Mouse (Mus musculus): ENCODE measurements at regions not wholly inside any gene's neighbourhood (a gene's known extent, or its start where the extent isn't known, plus 50 kb on each side); places are given as distances from the start of the nearest gene placed in this dataset.

DNA sequence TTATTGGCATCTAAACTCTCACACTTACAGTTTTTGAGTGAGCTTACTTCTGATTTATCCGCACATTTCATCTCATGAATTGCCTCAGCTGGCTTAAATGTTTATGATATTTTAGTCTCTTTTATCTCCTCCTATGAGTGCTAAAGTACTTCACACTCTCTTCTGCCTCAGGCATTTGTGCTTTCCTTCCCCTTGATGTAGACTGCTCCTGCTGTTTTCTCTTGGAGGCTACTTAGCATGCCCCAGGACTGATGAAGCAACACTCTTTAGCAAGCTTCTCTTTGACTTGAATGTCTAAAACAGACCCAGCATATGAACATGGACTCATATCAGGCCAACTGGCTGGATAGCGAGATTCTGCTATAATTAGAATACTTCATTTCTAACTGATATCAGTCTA, 882.8 kb downstream of the Tecrl start:
- H3K4me1 ChIP-seq (ENCODE audit: control insufficient read depth, insufficient read depth, low read length), result no peaks in the 10 kb centered on the region
- no peak for ATAC-seq (ENCODE audit: insufficient read depth, low FRiP score)
- no peaks in the 10 kb centered on the region for H3K36me3 ChIP-seq (ENCODE audit: control insufficient read depth, insufficient read depth, low read length)
- no peaks in the 10 kb centered on the region for H3K27me3 ChIP-seq (ENCODE audit: control insufficient read depth, insufficient read depth, low read length)
- H3K4me2 ChIP-seq (ENCODE audit: low read depth, low read length), result no peak overlapping the region
- H3K9me3 ChIP-seq (replicated peaks; ENCODE audit: control insufficient read depth, low read length), result no peaks in the 10 kb centered on the region
- H3K9ac ChIP-seq (ENCODE audit: low read length), result no peak overlapping the region
- 80% methylated on average over 2 of the region's 2 CpGs for WGBS
- no peak overlapping the region for H3K4me3 ChIP-seq (replicated peaks; ENCODE audit: low read length)
- H3K27ac ChIP-seq (ENCODE audit: low read length), result no peak overlapping the region

GRCm38 (mm10) chr5:82464272-82464671, 890.7 kb downstream of the Tecrl start:
- Histone ChIP-seq H3K27me3 (ENCODE audit: control insufficient read depth, insufficient read depth, low read length) (no peaks in the 10 kb centered on the region), H3K27ac (ENCODE audit: low read length) (no peak overlapping the region), H3K9ac (ENCODE audit: low read length) (no peak overlapping the region), H3K4me2 (ENCODE audit: low read depth, low read length) (no peak overlapping the region), H3K4me3 (replicated peaks; ENCODE audit: low read length) (no peak overlapping the region), H3K4me1 (ENCODE audit: control insufficient read depth, insufficient read depth, low read length) (no peaks in the 10 kb centered on the region), H3K36me3 (ENCODE audit: control insufficient read depth, insufficient read depth, low read length) (no peaks in the 10 kb centered on the region), H3K9me3 (replicated peaks; ENCODE audit: control insufficient read depth, low read length) (no peaks in the 10 kb centered on the region)
- 91% methylated on average over 2 of the region's 2 CpGs for WGBS
- no peak for ATAC-seq (ENCODE audit: insufficient read depth, low FRiP score)

- Histone ChIP-seq H3K9me3 (replicated peaks; ENCODE audit: control insufficient read depth, low read length) (no peaks in the 10 kb centered on the region), H3K4me2 (ENCODE audit: low read depth, low read length) (no peak overlapping the region), H3K4me3 (replicated peaks; ENCODE audit: low read length) (no peak overlapping the region), H3K4me1 (ENCODE audit: control insufficient read depth, insufficient read depth, low read length) (no peaks in the 10 kb centered on the region), H3K9ac (ENCODE audit: low read length) (no peak overlapping the region), H3K27ac (ENCODE audit: low read length) (no peak overlapping the region), H3K27me3 (ENCODE audit: control insufficient read depth, insufficient read depth, low read length) (no peaks in the 10 kb centered on the region), H3K36me3 (ENCODE audit: control insufficient read depth, insufficient read depth, low read length) (no peaks in the 10 kb centered on the region)
- no peak for ATAC-seq (ENCODE audit: insufficient read depth, low FRiP score)
- 59% methylated on average over 4 of the region's 4 CpGs for WGBS
Measured at GRCm38 (mm10) chr5:82441288-82441687, 913.7 kb downstream of the Tecrl start.

DNA sequence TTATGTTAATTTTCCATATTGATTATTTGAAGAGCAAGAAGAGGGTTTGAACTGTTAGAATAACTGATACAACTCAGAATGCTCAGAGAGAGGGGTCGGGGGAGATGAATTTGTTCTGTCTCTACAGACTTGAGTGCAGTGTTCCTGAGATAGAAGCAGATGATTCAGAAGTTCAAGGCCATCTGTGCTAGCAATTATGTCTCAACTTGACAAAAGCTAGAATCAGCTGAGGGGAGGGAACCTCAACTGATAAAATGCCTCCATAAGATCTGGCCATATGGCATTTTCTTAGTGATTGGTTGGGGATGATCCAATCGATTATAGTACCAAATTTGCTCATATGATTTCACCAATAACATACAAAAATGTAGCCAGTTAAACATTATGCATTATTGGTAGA, 914.9 kb downstream of the Tecrl start:
- no peak for ATAC-seq (ENCODE audit: insufficient read depth, low FRiP score)
- no peaks in the 10 kb centered on the region for H3K4me1 ChIP-seq (ENCODE audit: control insufficient read depth, insufficient read depth, low read length)
- no peaks in the 10 kb centered on the region for H3K27me3 ChIP-seq (ENCODE audit: control insufficient read depth, insufficient read depth, low read length)
- no peaks in the 10 kb centered on the region for H3K36me3 ChIP-seq (ENCODE audit: control insufficient read depth, insufficient read depth, low read length)
- no peaks in the 10 kb centered on the region for H3K9me3 ChIP-seq (replicated peaks; ENCODE audit: control insufficient read depth, low read length)
- no peak overlapping the region for H3K4me3 ChIP-seq (replicated peaks; ENCODE audit: low read length)
- no peak overlapping the region for H3K9ac ChIP-seq (ENCODE audit: low read length)
- H3K4me2 ChIP-seq (ENCODE audit: low read depth, low read length), result no peak overlapping the region
- WGBS, result 68% methylated on average over 2 of the region's 2 CpGs
- H3K27ac ChIP-seq (ENCODE audit: low read length), result no peak overlapping the region

DNA sequence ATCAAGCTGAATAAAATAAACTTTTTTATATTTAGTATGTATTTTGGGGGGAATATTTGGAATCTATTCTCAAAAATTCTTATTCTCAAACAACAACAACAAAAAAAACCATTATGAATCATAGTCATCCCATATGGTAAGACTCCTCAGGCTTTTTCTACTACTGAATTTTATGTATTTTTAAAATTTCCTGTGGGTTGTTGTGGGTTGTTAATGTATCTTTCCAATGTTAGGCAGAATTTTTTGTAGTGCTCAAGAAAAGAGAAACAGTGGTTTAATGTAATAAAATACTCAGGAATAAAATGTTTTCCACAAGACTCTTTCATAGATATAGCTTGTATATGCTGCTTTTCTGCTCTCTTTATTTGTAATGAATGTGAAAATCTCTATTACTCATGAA, 934.6 kb downstream of the Tecrl start:
- no peaks in the 10 kb centered on the region for H3K4me1 ChIP-seq (ENCODE audit: control insufficient read depth, insufficient read depth, low read length)
- H3K36me3 ChIP-seq (ENCODE audit: control insufficient read depth, insufficient read depth, low read length), result no peaks in the 10 kb centered on the region
- H3K9ac ChIP-seq (ENCODE audit: low read length), result no peak overlapping the region
- H3K27me3 ChIP-seq (ENCODE audit: control insufficient read depth, insufficient read depth, low read length), result no peaks in the 10 kb centered on the region
- H3K4me2 ChIP-seq (ENCODE audit: low read depth, low read length), result no peak overlapping the region
- H3K9me3 ChIP-seq (replicated peaks; ENCODE audit: control insufficient read depth, low read length), result no peaks in the 10 kb centered on the region
- ATAC-seq (ENCODE audit: insufficient read depth, low FRiP score), result no peak
- H3K27ac ChIP-seq (ENCODE audit: low read length), result no peak overlapping the region
- no peak overlapping the region for H3K4me3 ChIP-seq (replicated peaks; ENCODE audit: low read length)

- ATAC-seq (ENCODE audit: insufficient read depth, low FRiP score), result no peak
- H3K27me3 ChIP-seq (ENCODE audit: control insufficient read depth, insufficient read depth, low read length), result no peaks in the 10 kb centered on the region
- WGBS, result 70% methylated on average over 5 of the region's 5 CpGs
- H3K4me1 ChIP-seq (ENCODE audit: control insufficient read depth, insufficient read depth, low read length), result no peaks in the 10 kb centered on the region
- H3K36me3 ChIP-seq (ENCODE audit: control insufficient read depth, insufficient read depth, low read length), result no peaks in the 10 kb centered on the region
- H3K9ac ChIP-seq (ENCODE audit: low read length), result no peak overlapping the region
- no peak overlapping the region for H3K27ac ChIP-seq (ENCODE audit: low read length)
- H3K4me3 ChIP-seq (replicated peaks; ENCODE audit: low read length), result no peak overlapping the region
- no peak overlapping the region for H3K4me2 ChIP-seq (ENCODE audit: low read depth, low read length)
- H3K9me3 ChIP-seq (replicated peaks; ENCODE audit: control insufficient read depth, low read length), result no peaks in the 10 kb centered on the region
Measured at GRCm38 (mm10) chr5:82396632-82397234, 958.3 kb downstream of the Tecrl start.

GRCm38 (mm10) chr5:82361624-82362023, 993.4 kb downstream of the Tecrl start:
- no peak overlapping the region for H3K27ac ChIP-seq (ENCODE audit: low read length)
- no peaks in the 10 kb centered on the region for H3K4me1 ChIP-seq (ENCODE audit: control insufficient read depth, insufficient read depth, low read length)
- no peaks in the 10 kb centered on the region for H3K27me3 ChIP-seq (ENCODE audit: control insufficient read depth, insufficient read depth, low read length)
- no peak for ATAC-seq (ENCODE audit: insufficient read depth, low FRiP score)
- H3K4me3 ChIP-seq (replicated peaks; ENCODE audit: low read length), result no peak overlapping the region
- no peaks in the 10 kb centered on the region for H3K9me3 ChIP-seq (replicated peaks; ENCODE audit: control insufficient read depth, low read length)
- H3K36me3 ChIP-seq (ENCODE audit: control insufficient read depth, insufficient read depth, low read length), result no peaks in the 10 kb centered on the region
- 49% methylated on average over 3 of the region's 3 CpGs for WGBS
- no peak overlapping the region for H3K9ac ChIP-seq (ENCODE audit: low read length)
- no peak overlapping the region for H3K4me2 ChIP-seq (ENCODE audit: low read depth, low read length)

DNA sequence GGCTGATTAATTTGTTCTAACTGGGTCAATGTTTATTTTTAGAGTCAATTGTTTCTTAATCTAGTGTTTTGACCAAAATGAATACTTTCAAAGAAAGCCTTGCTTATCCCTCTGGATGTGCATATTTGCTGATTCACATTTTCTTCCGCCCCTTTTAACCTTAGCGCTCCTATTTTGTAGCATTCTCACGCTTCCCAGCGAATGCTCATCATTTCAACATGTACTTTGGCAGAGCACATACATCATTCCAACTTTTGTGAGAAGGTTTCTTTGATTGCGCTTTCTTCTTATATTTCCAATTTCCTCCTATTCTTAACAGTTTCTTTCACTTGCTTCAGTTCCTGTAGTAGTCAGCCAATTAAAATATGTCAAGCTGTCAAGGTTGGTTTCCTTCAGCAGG, 998.7 kb downstream of the Tecrl start:
- H3K27ac ChIP-seq (ENCODE audit: low read length), result no peak overlapping the region
- no peaks in the 10 kb centered on the region for H3K4me1 ChIP-seq (ENCODE audit: control insufficient read depth, insufficient read depth, low read length)
- WGBS, result 77% methylated on average over 5 of the region's 5 CpGs
- no peaks in the 10 kb centered on the region for H3K27me3 ChIP-seq (ENCODE audit: control insufficient read depth, insufficient read depth, low read length)
- no peak overlapping the region for H3K4me2 ChIP-seq (ENCODE audit: low read depth, low read length)
- H3K36me3 ChIP-seq (ENCODE audit: control insufficient read depth, insufficient read depth, low read length), result no peaks in the 10 kb centered on the region
- H3K9ac ChIP-seq (ENCODE audit: low read length), result no peak overlapping the region
- ATAC-seq (ENCODE audit: insufficient read depth, low FRiP score), result no peak
- no peaks in the 10 kb centered on the region for H3K9me3 ChIP-seq (replicated peaks; ENCODE audit: control insufficient read depth, low read length)
- H3K4me3 ChIP-seq (replicated peaks; ENCODE audit: low read length), result no peak overlapping the region

DNA sequence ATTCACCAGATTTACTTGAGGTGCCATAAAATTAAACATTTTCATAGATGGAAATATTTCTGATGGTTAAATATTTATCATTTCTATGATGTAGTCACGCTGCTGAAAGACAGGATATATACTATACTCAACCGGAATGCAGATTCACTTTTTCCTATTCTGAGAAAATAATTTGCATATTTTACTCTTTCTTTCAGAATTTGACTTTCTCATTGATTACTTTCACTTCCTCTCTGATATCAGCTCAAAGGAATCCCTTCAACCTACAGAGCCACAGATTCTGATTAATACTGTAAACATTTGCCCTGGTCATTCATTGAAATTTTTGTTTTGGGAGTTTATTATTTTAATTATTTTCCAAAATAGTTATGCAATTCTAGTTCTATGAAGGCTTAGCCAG, 1003.9 kb downstream of the Tecrl start:
- H3K36me3 ChIP-seq (ENCODE audit: control insufficient read depth, insufficient read depth, low read length), result no peaks in the 10 kb centered on the region
- ATAC-seq (ENCODE audit: insufficient read depth, low FRiP score), result no peak
- H3K4me2 ChIP-seq (ENCODE audit: low read depth, low read length), result no peak overlapping the region
- H3K9ac ChIP-seq (ENCODE audit: low read length), result no peak overlapping the region
- H3K9me3 ChIP-seq (replicated peaks; ENCODE audit: control insufficient read depth, low read length), result no peaks in the 10 kb centered on the region
- H3K27ac ChIP-seq (ENCODE audit: low read length), result no peak overlapping the region
- no peak overlapping the region for H3K4me3 ChIP-seq (replicated peaks; ENCODE audit: low read length)
- no peaks in the 10 kb centered on the region for H3K27me3 ChIP-seq (ENCODE audit: control insufficient read depth, insufficient read depth, low read length)
- no peaks in the 10 kb centered on the region for H3K4me1 ChIP-seq (ENCODE audit: control insufficient read depth, insufficient read depth, low read length)
- 68% methylated on average over 2 of the region's 2 CpGs for WGBS

DNA sequence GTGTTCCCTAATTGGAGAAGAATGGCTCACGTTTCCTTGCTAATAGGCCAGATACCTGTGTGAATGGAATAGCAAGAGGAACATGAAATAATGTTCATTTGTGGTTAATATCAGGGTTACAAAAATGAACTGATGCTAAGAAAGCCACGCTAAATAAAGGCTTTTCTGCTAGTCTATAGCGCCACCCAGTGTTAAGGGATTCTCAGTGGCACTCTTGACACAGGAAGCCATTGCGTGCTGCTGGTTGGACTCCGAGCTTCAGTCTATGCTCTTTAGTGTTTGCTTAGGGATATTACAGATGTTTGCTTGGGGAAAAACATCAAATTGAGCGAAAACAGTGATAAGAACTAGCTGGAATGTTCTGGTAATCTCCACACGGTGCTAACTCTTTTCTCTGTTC, 1008.3 kb downstream of the Tecrl start:
- Histone ChIP-seq H3K36me3 (ENCODE audit: control insufficient read depth, insufficient read depth, low read length) (no peaks in the 10 kb centered on the region), H3K27me3 (ENCODE audit: control insufficient read depth, insufficient read depth, low read length) (no peaks in the 10 kb centered on the region), H3K4me1 (ENCODE audit: control insufficient read depth, insufficient read depth, low read length) (no peaks in the 10 kb centered on the region), H3K4me2 (ENCODE audit: low read depth, low read length) (0 out of 2 replicates have a peak overlapping the region, but pooled peaks have one; percentile 29), H3K9me3 (replicated peaks; ENCODE audit: control insufficient read depth, low read length) (no peaks in the 10 kb centered on the region), H3K4me3 (replicated peaks; ENCODE audit: low read length) (no peak overlapping the region), H3K9ac (ENCODE audit: low read length) (no peak overlapping the region), H3K27ac (ENCODE audit: low read length) (no peak overlapping the region)
- 4% methylated on average over 7 of the region's 7 CpGs for WGBS
- ATAC-seq (ENCODE audit: insufficient read depth, low FRiP score), result no peak

Measured in stomach, embryonic 16.5 days (tissue).